Mouse (Mus musculus) E14TG2a.4 (cell line): ENCODE measurements at regions not wholly inside any gene's neighbourhood (a gene's known extent, or its start where the extent isn't known, plus 50 kb on each side); places are given as distances from the start of the nearest gene placed in this dataset.

ENCODE experiments used
- CTCF ChIP-seq: conservative IDR thresholded peaks from 2 replicates; pipeline ENCODE4 v1.5.1; 2014; ENCODE audit warnings: low read length
- NANOG ChIP-seq: IDR thresholded peaks from 2 replicates; pipeline ENCODE4 v1.6.1; 2014; ENCODE audit warnings: borderline replicate concordance, low read length, mixed read lengths
- POU5F1 ChIP-seq: IDR thresholded peaks from 2 replicates; pipeline ENCODE4 v1.6.1; 2014; ENCODE audit warnings: low read length, borderline replicate concordance

GRCm38 (mm10) chr4:82155642-82156320 lies 549.8 kb downstream of the Nfib start:
- TF ChIP-seq NANOG (no peak), CTCF (no peak), POU5F1 (no peak)
